Mouse (Mus musculus): ENCODE measurements at regions not wholly inside any gene's neighbourhood (a gene's known extent, or its start where the extent isn't known, plus 50 kb on each side); places are given as distances from the start of the nearest gene placed in this dataset.

GRCm38 (mm10) chr5:26206766-26207122 is 50.7 kb upstream of the Gm7361 start:
- no peak for DNase-seq (ENCODE audit: low read depth)

GRCm38 (mm10) chr5:26206066-26206765 is 51.3 kb upstream of the Gm7361 start:
- DNase-seq (ENCODE audit: low read depth) = no peak

- no peak for DNase-seq (ENCODE audit: low read depth)
These were observed 55.0 kb upstream of the Gm7361 start for GRCm38 (mm10) chr5:26202471-26202870.

- DNase-seq (ENCODE audit: low read depth) = peak; percentile 1
These were observed 68.1 kb upstream of the Gm7361 start for GRCm38 (mm10) chr5:26189377-26189776.

GRCm38 (mm10) chr5:26187212-26187611 is 66.0 kb upstream of the Gm10220 start:
- no peak for DNase-seq (ENCODE audit: low read depth)

GRCm38 (mm10) chr5:26185417-26185816 is 64.2 kb upstream of the Gm10220 start:
- DNase-seq (ENCODE audit: low read depth) = no peak

- DNase-seq (ENCODE audit: low read depth) = no peak
These were observed 54.8 kb upstream of the Gm10220 start for GRCm38 (mm10) chr5:26176064-26176463.

GRCm38 (mm10) chr5:26171662-26172384 is 50.6 kb upstream of the Gm10220 start:
- no peak for DNase-seq (ENCODE audit: low read depth)

GRCm38 (mm10) chr5:26170717-26171500 is 49.7 kb upstream of the Gm10220 start:
- DNase-seq (ENCODE audit: low read depth) = no peak

Measured in c-Kit-positive CD71-negative TER-119-negative erythroid progenitor cells, embryonic 14.5 days (primary cell).